Mouse (Mus musculus): ENCODE data around the gene Vav2. TPM values are rescaled to one million over a fixed set of nuclear protein-coding genes. Genes with fewer than 3 reads are reported as not detected.

Gene Vav2
- total and polyA plus RNA-seq, 3 experiments = 11.3 to 12.5 (median 11.9) TPM

DNA sequence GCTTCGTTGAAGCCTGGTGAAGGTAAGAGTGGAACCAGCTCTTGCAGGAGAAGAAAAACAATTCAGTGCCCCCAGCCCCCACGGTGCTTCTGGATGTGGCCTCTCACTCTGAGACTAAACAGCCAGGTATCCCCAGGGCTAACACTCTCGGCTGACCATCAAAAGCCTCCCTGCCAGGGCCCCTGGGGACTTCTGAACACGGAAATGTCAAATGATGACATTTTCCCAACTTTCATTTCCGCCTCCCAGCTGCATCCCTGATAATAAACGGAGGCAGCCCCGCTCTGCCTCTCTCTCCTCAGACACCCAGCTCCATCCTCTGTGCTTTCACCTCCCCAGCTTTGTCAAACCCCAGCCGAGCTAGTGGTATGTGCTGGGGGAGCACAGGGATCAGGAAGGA lies 87.8 kb downstream of the Vav2 start:
- Histone ChIP-seq H3K79me2 (replicated peaks; ENCODE audit: control insufficient read depth, insufficient read depth, low read length) (no peaks in the 10 kb centered on the region), H3K4me1 (ENCODE audit: control insufficient read depth, insufficient read depth, low read length) (peaks cover 4% of the 10 kb centered on the region; the same call in 1 of the 2 replicates), H3K4me3 (no peak overlapping the region), H3K27ac (no peak overlapping the region), H3K9ac (ENCODE audit: low read depth, low read length) (no peak overlapping the region), H3K27me3 (ENCODE audit: control insufficient read depth, insufficient read depth, low read length) (no peaks in the 10 kb centered on the region), H3K36me3 (ENCODE audit: control insufficient read depth, insufficient read depth, low read length) (no peaks in the 10 kb centered on the region)
- 38% methylated on average over 8 of the region's 8 CpGs for WGBS
- intact Hi-C loops (cut with DNase I) = loop anchor here (5.0 kb wide), 1 partner anchor 38 kb away; no protein-coding TSS in a partner anchor
- no peak for DNase-seq
- TF ChIP-seq POLR2A (IDR thresholded peaks at IDR 0.05; ENCODE audit: insufficient read depth, low read depth, low read length) (no peak), CTCF (IDR thresholded peaks at IDR 0.05) (no peak), EP300 (IDR thresholded peaks at IDR 0.05; ENCODE audit: insufficient read depth, low read depth, low read length) (no peak)

- no peak overlapping the region for H3K27ac ChIP-seq
- intact Hi-C loops (cut with DNase I) = loop anchor here (5.0 kb wide), 1 partner anchor 40 kb away; no protein-coding TSS in a partner anchor
- TF ChIP-seq POLR2A (IDR thresholded peaks at IDR 0.05; ENCODE audit: insufficient read depth, low read depth, low read length) (no peak), CTCF (IDR thresholded peaks at IDR 0.05) (no peak), EP300 (IDR thresholded peaks at IDR 0.05; ENCODE audit: insufficient read depth, low read depth, low read length) (no peak)
- no peak for DNase-seq
- H3K4me1 ChIP-seq (ENCODE audit: control insufficient read depth, insufficient read depth, low read length) = peaks cover 4% of the 10 kb centered on the region; the same call in 1 of the 2 replicates
- H3K79me2 ChIP-seq (replicated peaks; ENCODE audit: control insufficient read depth, insufficient read depth, low read length) = no peaks in the 10 kb centered on the region
- H3K4me3 ChIP-seq = no peak overlapping the region
- WGBS = 78% methylated on average over 6 of the region's 6 CpGs
- H3K36me3 ChIP-seq (ENCODE audit: control insufficient read depth, insufficient read depth, low read length) = no peaks in the 10 kb centered on the region
- H3K9ac ChIP-seq (ENCODE audit: low read depth, low read length) = no peak overlapping the region
- no peaks in the 10 kb centered on the region for H3K27me3 ChIP-seq (ENCODE audit: control insufficient read depth, insufficient read depth, low read length)
These were observed 89.6 kb downstream of the Vav2 start for GRCm38 (mm10) chr2:27337261-27337660.

DNA sequence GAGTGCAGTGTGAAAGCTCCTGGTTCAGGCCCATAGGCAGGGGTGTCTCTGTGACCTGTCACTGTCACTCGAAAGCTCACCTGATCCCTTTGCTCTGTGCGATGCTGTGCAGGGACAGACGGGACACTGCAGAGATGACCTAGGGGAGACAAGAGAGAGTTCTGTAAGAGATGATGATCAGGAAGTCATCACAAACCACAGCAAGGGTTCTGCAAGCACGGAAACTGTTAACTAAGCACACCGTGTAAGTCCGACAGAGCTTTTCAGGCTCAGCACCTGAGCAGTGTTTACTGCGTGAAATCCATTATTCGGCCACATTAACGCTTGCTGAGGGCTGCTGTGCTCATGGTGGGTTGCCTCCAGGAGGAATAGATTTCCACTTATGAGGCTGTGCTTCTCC lies 90.2 kb downstream of the Vav2 start:
- Histone ChIP-seq H3K36me3 (ENCODE audit: control insufficient read depth, insufficient read depth, low read length) (no peaks in the 10 kb centered on the region), H3K4me1 (ENCODE audit: control insufficient read depth, insufficient read depth, low read length) (peaks cover 4% of the 10 kb centered on the region), H3K4me3 (no peak overlapping the region), H3K79me2 (replicated peaks; ENCODE audit: control insufficient read depth, insufficient read depth, low read length) (no peaks in the 10 kb centered on the region), H3K9ac (ENCODE audit: low read depth, low read length) (no peak overlapping the region), H3K27me3 (ENCODE audit: control insufficient read depth, insufficient read depth, low read length) (no peaks in the 10 kb centered on the region), H3K27ac (no peak overlapping the region)
- intact Hi-C loops (cut with DNase I) = loop anchor here (5.0 kb wide), 1 partner anchor 41 kb away; no protein-coding TSS in a partner anchor
- WGBS = 93% methylated on average over 9 of the region's 9 CpGs
- DNase-seq = no peak
- TF ChIP-seq CTCF (IDR thresholded peaks at IDR 0.05) (no peak), EP300 (IDR thresholded peaks at IDR 0.05; ENCODE audit: insufficient read depth, low read depth, low read length) (no peak), POLR2A (IDR thresholded peaks at IDR 0.05; ENCODE audit: insufficient read depth, low read depth, low read length) (no peak)

- intact Hi-C loops (cut with DNase I) = loop anchor here (5.0 kb wide), 1 partner anchor 42 kb away; no protein-coding TSS in a partner anchor
- Histone ChIP-seq H3K27me3 (ENCODE audit: control insufficient read depth, insufficient read depth, low read length) (no peaks in the 10 kb centered on the region), H3K4me3 (no peak overlapping the region), H3K36me3 (ENCODE audit: control insufficient read depth, insufficient read depth, low read length) (no peaks in the 10 kb centered on the region), H3K27ac (no peak overlapping the region), H3K79me2 (replicated peaks; ENCODE audit: control insufficient read depth, insufficient read depth, low read length) (no peaks in the 10 kb centered on the region), H3K9ac (ENCODE audit: low read depth, low read length) (no peak overlapping the region), H3K4me1 (ENCODE audit: control insufficient read depth, insufficient read depth, low read length) (peaks cover 4% of the 10 kb centered on the region)
- DNase-seq = peak in 1 of 2 experiments; percentile 39
- TF ChIP-seq EP300 (IDR thresholded peaks at IDR 0.05; ENCODE audit: insufficient read depth, low read depth, low read length) (no peak), CTCF (IDR thresholded peaks at IDR 0.05) (no peak), POLR2A (IDR thresholded peaks at IDR 0.05; ENCODE audit: insufficient read depth, low read depth, low read length) (no peak)
- 43% methylated on average over 4 of the region's 4 CpGs for WGBS
These were observed 92.0 kb downstream of the Vav2 start for GRCm38 (mm10) chr2:27334816-27335215.

GRCm38 (mm10) chr2:27331560-27331959 lies 95.3 kb downstream of the Vav2 start:
- DNase-seq = no peak
- intact Hi-C loops (cut with DNase I) = no loop called here
- 64% methylated on average over 5 of the region's 5 CpGs for WGBS
- H3K9ac ChIP-seq (ENCODE audit: low read depth, low read length) = no peak overlapping the region
- H3K79me2 ChIP-seq (replicated peaks; ENCODE audit: control insufficient read depth, insufficient read depth, low read length) = no peaks in the 10 kb centered on the region
- no peak overlapping the region for H3K4me3 ChIP-seq
- TF ChIP-seq EP300 (IDR thresholded peaks at IDR 0.05; ENCODE audit: insufficient read depth, low read depth, low read length) (no peak), POLR2A (IDR thresholded peaks at IDR 0.05; ENCODE audit: insufficient read depth, low read depth, low read length) (no peak), CTCF (IDR thresholded peaks at IDR 0.05) (no peak)
- H3K4me1 ChIP-seq (ENCODE audit: control insufficient read depth, insufficient read depth, low read length) = peaks cover 15% of the 10 kb centered on the region
- H3K27ac ChIP-seq = no peak overlapping the region
- H3K36me3 ChIP-seq (ENCODE audit: control insufficient read depth, insufficient read depth, low read length) = no peaks in the 10 kb centered on the region
- H3K27me3 ChIP-seq (ENCODE audit: control insufficient read depth, insufficient read depth, low read length) = no peaks in the 10 kb centered on the region

GRCm38 (mm10) chr2:27330446-27330845 lies 96.4 kb downstream of the Vav2 start:
- intact Hi-C loops (cut with DNase I) = no loop called here
- 91% methylated on average over 8 of the region's 8 CpGs for WGBS
- H3K4me1 ChIP-seq (ENCODE audit: control insufficient read depth, insufficient read depth, low read length) = peaks cover 15% of the 10 kb centered on the region
- H3K27me3 ChIP-seq (ENCODE audit: control insufficient read depth, insufficient read depth, low read length) = no peaks in the 10 kb centered on the region
- no peak overlapping the region for H3K27ac ChIP-seq
- H3K9ac ChIP-seq (ENCODE audit: low read depth, low read length) = no peak overlapping the region
- H3K79me2 ChIP-seq (replicated peaks; ENCODE audit: control insufficient read depth, insufficient read depth, low read length) = no peaks in the 10 kb centered on the region
- H3K36me3 ChIP-seq (ENCODE audit: control insufficient read depth, insufficient read depth, low read length) = no peaks in the 10 kb centered on the region
- TF ChIP-seq POLR2A (IDR thresholded peaks at IDR 0.05; ENCODE audit: insufficient read depth, low read depth, low read length) (no peak), EP300 (IDR thresholded peaks at IDR 0.05; ENCODE audit: insufficient read depth, low read depth, low read length) (no peak), CTCF (IDR thresholded peaks at IDR 0.05) (no peak)
- no peak overlapping the region for H3K4me3 ChIP-seq
- no peak for DNase-seq
